Mouse (Mus musculus) heart, adult 2 months (tissue): Measurements from ENCODE around the gene Dnah8.
A peak's percentile ranks its signal among the peaks of the same experiment; 100 is the strongest.

ENCODE experiments used
- CTCF ChIP-seq: fragments of 200-600 bp; IDR thresholded peaks from 2 replicates; pipeline ENCODE4 v1.8.1; 2022; ENCODE audit warnings: antibody characterized with exemption, mild to moderate bottlenecking, moderate library complexity
- EP300 ChIP-seq: fragments of 200-500 bp; IDR thresholded peaks from 2 replicates; pipeline ENCODE4 v1.6.1; 2011; ENCODE audit warnings: low read depth, low read length, control low read depth; ENCODE audit not compliant: insufficient read depth
- POLR2A ChIP-seq: fragments of 200-500 bp; IDR thresholded peaks from 2 replicates; pipeline ENCODE4 v1.6.1; 2011; ENCODE audit warnings: mild to moderate bottlenecking, low read depth, low read length, control low read depth; ENCODE audit not compliant: insufficient read depth

- TF ChIP-seq CTCF (peak; percentile 65), POLR2A (no peak), EP300 (no peak)
Observed at GRCm38 (mm10) chr17:30727788-30728187, 103.6 kb downstream of the Dnah8 start.
